Mouse (Mus musculus) T-helper 2 cell (primary cell): ENCODE results near the gene Speg.

ENCODE experiments used
- in situ Hi-C: fragments of 300-600 bp; cut with MboI, MseI; formaldehyde crosslinking; loops from one replicate; pipeline ENCODE4 v1.15.1; 2025; ENCODE audit warnings: high pct_unique_total_duplicates

Speg gene

DNA sequence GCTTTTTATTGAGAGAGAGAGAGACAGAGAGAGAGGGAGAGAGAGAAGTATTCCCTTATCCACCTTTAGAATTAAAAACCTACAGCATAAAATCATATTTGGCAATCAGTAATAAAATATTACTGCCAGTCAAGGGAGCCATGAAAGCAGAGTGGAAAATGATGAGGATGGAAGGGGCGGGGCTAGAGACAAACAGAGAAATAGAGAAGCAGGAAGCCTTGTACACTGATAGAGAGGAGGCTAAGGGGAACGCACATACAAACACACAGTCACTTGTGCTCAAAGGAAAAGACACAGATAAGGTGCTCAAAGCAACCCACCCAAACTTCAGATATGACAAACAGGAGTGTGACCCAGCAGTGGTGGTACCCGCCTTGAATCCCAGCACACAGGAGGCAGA, 11.2 kb upstream of the Speg start:
- in situ Hi-C loops = loop anchor here (10.0 kb wide), 1 partner anchor 1619 kb away; no protein-coding TSS in a partner anchor

DNA sequence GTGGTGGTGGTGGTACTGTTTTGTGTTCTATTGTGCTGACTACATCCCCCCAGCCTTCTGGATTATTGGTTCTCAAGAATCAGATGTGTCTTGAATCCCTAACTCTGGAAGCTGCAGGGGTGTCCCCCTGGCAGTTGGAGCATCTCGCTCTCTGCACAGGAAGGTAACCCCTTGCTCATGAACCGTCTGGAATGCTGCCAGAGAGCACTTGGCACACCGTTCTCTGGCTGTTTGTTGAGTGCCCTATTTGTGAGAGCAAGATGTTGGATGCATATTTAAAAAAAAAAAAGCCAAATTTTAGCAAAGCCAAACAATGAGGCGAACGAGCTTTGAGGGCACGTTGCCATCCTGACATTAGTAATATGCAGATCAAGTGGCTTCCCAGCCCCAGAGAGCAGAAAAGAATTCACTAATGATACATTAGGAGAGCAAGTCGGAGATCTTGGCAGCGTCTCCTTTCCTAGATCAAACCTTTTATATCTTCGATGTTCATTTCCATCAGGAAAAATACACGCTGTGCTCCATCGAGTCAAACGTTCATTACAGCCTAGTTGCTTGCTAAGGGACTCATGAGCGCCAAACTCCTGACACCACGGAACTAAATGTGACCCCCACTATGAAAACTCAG, 9.5 kb upstream of the Speg start:
- in situ Hi-C loops = loop anchor here (10.0 kb wide), 1 partner anchor 1621 kb away; no protein-coding TSS in a partner anchor

- in situ Hi-C loops = loop anchor here (10.0 kb wide), 1 partner anchor 1625 kb away; no protein-coding TSS in a partner anchor
These were observed 5.6 kb upstream of the Speg start for GRCm38 (mm10) chr1:75369360-75369983.

GRCm38 (mm10) chr1:75369984-75370660, 5.0 kb upstream of the Speg start:
- in situ Hi-C loops = loop anchor here (10.0 kb wide), 1 partner anchor 1625 kb away; no protein-coding TSS in a partner anchor

GRCm38 (mm10) chr1:75371317-75372095, 3.6 kb upstream of the Speg start:
- in situ Hi-C loops = no loop called here

DNA sequence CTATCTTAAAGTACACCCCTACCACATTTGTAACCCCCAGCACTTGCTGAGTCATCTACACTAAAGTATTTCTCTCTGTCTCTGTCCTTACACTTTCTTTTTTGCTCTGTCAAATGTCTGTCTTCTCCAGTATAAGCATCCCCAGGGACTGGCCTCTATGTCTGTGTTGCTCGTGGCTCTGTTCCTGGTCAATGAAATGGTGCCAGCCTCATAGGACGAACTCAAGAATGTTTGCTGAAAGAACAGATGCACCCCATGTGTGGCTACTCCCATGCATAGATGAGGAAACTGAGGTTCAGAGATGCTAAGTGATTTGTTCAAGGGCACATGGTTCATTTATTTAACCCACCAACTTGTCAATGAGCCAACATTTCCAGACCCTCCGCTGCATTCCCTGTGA, 2.6 kb upstream of the Speg start:
- in situ Hi-C loops = no loop called here

DNA sequence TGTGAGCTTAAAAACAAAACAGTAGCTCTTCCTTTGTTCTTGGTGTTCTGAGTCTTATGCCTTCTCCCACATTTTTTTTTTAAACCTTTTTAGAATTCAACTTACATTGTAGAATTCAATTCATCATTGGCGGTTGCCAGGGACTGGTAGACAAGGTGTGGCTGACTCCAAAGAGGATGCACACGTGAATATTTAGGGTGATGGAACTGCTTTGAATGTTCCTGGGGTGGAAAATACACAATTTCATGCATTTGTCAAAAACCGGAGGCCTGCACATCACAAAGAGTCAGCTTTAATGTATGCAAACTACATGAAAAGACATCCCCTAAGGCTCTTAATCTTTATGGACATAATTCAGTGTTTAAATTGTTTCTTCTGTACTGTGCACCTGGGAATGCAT, 1.8 kb upstream of the Speg start:
- in situ Hi-C loops = no loop called here

- in situ Hi-C loops = no loop called here
These were observed 4.1 kb downstream of the Speg start for GRCm38 (mm10) chr1:75379196-75379595.

GRCm38 (mm10) chr1:75379931-75380330, 4.8 kb downstream of the Speg start:
- in situ Hi-C loops = no loop called here

DNA sequence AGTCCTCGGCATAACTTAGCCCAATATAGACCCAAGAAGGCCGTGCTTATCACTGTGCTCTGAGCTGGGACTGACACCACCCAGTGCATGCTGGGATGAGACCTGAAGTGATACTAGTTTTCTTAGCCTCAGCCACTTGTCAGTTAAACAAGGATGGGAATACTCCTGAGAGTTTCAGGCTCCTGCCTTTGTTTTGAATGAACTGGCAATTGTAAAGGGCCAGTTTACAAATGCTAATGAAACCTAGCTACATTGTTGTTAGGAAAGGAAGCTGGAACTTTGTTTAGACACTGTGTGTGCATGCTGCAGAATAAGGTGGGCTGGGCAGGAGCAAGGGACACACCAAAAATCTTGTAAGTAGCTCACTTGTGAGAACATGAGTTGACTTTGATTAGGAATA, 5.9 kb downstream of the Speg start:
- in situ Hi-C loops = no loop called here

DNA sequence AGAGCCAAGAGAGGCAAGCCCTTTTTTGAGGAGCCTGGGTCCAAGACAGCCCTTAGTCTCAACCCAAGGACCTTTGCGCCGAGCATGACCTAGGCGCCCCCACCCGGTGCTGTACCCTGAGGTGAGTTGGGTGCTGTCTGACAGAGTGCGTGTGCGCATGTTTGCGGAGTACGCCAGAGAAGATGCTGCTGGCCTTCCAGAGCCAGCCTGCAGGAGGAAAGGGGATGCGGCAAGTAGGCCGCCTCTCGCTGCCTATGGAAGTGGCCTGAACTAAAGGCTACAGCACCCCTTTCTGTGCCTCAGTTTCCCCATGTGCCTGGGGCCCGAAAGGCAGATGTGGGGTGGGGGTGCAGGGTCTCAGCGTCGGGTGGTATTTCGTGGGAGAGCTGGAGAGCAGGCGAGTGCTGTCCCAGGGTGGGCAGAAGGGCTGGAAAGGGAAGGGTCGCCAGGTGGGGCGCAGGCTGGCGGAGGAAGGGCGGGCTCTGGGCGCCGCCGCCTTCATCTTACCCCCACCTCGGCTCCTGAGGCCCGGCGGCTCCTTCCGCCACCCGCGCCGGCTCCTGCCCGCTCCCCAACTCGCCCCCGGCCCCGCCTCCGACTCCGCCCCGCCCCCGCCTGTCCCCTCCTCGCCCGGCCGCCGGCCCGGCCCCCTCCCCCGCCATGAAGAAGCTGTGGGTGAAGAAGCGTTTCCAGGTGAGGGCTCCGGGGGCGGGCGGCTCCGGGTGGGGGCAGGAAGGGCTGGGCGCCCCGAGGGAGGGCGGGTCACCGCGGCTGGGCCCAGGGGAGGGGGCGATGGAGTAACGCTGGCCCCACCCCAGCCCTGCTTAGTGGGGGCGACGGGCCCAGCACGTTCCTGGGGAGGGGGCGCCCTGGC, 6.6 kb downstream of the Speg start:
- in situ Hi-C loops = no loop called here

DNA sequence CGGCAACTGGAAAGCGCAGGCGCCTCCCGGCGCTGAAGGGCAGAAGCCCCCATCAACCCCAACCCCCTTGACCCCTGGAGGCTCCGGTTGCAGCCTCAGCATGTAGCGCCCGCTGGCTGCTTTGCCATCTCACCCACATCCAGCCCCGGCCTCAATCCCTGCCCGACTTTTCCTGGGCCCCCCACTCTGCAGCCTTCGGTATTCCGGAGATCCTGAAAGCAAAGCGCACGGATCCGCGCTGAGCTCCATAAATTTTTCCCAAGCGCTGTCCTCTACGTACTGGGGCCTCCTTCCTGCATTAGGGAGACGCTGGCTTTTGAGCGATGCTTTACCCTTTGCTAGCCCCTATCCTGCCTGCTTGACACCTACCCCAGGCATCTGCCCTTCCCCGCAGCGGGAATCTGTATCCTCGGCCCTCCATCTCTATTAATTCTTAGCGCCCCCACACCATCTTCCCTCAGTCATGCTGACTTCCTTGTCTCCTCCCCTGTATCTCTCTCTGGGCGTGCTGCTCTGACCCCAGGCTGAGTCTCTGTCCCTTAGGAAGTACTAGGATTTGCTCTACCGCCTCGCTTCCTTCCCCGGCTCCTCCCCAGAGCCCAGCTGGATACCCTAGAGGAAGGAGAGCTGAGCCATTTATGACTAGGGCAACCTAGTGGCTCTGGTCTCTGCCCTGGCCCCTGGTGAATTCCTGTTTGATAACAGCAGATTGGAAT, 7.4 kb downstream of the Speg start:
- in situ Hi-C loops = no loop called here

DNA sequence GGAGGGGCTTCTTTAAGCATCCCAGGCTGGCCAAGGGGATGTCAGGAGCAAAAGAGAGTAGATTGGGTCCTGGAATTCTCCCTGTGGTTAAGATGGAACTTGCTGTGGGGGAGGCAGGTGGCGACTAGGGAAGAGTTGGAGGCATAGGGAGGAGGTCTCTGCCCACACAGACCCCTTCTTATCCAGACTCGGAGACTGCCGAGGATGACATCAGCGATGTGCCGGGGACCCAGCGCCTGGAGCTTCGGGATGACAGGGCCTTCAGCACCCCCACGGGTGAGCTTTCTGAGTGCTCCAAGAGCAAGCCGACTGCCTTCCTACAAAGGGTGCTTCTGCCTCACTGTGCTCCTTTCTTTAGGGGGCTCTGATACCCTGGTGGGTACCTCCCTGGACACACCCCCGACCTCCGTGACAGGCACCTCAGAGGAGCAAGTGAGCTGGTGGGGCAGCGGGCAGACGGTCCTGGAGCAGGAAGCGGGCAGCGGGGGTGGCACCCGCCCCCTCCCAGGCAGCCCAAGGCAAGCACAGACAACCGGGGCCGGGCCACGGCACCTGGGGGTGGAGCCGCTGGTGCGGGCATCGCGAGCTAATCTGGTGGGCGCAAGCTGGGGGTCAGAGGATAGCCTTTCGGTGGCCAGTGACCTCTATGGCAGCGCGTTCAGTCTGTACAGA, 9.5 kb downstream of the Speg start:
- in situ Hi-C loops = no loop called here

DNA sequence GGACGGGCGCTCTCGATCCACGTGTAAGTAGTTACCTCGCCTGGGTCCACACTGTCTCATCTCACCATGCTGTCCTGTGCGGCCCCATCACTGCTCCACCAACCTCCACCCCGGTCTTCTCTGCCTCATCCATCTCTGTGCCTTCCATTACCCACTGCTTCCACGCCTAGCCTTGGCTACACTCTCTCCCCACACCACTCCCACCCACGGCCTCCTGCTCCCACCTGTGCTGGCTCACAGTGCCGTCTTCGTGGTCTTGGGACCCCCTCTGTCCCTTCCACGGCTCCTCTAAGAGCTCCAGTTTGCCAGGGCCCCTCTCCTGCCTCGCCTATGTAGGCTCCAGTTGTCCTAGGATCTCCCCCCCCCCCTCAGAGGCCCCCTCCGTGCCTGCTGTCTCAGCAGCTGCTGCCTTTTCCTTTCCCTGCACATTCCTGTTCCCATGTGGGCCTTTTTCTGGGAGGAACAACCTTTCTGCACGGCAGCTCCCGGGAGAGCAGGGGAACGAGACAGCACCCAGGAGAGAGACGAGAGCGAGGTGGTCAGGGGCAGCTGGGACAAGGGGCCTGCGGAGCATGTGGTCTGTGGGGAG, 10.1 kb downstream of the Speg start:
- in situ Hi-C loops = no loop called here

GRCm38 (mm10) chr1:75386149-75386548, 11.1 kb downstream of the Speg start:
- in situ Hi-C loops = no loop called here

GRCm38 (mm10) chr1:75387469-75387928, 12.4 kb downstream of the Speg start:
- in situ Hi-C loops = no loop called here

- in situ Hi-C loops = no loop called here
These were observed 13.1 kb downstream of the Speg start for GRCm38 (mm10) chr1:75387929-75388897.

DNA sequence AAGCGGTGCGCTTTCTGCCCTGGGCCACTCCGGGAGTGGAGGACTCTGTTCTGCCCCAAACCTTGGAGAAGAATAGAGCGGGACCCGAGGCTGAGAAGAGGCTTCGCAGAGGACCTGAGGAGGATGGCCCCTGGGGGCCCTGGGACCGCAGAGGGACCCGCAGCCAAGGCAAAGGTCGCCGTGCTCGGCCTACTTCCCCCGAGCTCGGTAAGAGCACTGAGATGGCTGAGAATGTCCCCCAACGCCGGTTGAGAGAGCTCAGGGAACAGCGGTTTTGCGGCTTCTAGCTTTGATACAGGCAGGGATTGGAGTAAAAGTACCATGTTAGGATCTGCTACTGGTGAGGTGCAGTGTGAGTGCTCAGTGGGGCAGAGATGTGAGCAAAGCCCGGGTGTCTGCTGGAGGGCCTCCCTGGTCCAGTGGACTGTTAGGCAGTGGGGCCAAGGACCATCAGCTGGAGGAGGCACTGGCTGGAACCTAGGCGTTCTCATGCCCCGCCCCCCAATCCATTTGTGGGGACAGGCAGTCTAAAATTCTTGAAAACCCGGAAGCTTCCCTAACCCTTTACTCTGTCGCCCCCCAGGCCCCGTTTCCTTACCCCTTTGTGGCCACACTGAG, 13.9 kb downstream of the Speg start:
- in situ Hi-C loops = no loop called here
